Mouse (Mus musculus) hematopoietic stem cell, adult 5-6 weeks (primary cell): ENCODE data around the gene Gzmc. TPM values are rescaled to one million over a fixed set of nuclear protein-coding genes. Genes with fewer than 3 reads are reported as not detected.
A peak's percentile ranks its signal among the peaks of the same experiment; 100 is the strongest.
"Not testable (repeated sequence)": the region's sequence is repeated elsewhere in the genome, so short reads cannot be mapped to it uniquely, and the experiment has no call there.

Source experiments
- ATAC-seq, 2 experiments: fragments of 125-278 bp in 1 of 2; replicated peaks in 1 of 2; 2 replicates each; pipeline ENCODE4 v1.8.0; 2016 to 2017; ENCODE audit warnings: inconsistent platforms in 2 of 2, mild to moderate bottlenecking in 2 of 2, moderate number of reproducible peaks in 2 of 2, low read depth in 1 of 2, moderate TSS enrichment in 1 of 2; ENCODE audit not compliant: low FRiP score in 2 of 2, poor library complexity in 2 of 2, severe bottlenecking in 2 of 2, insufficient read depth in 1 of 2, low TSS enrichment in 1 of 2
- total RNA-seq: library from RNA; stranded (forward); fragments of 172-1452, 232-1000 nt; gene quantifications from 2 replicates; pipeline ENCODE4 v1.2.3, GENCODE M21; 2017

The Gzmc gene
- 0.63 TPM in 1 of 2 replicates, not detected in the other for total RNA-seq

DNA sequence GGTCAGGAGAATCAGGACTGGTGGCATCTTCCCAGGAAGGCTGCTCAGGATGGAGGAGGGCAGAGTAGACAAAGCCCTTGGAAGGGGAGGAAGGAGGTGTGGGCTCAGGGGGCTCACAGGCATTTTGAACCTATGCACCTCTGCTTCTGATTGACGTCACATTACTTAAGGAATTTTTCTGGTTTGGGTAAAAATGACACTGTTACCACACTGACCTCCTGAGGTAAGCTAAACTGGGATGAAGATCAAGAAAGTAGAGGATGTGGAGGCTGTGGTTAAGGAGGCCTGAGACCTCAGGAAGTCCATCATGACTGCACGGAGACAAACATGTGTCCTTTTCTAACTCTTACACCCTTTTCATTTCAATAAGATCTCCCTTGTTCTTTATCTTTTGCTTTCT is at the start of gene Gzmc:
Gene Gzmc, minus strand, starts transcription at position 101 of the 400 bp plus-strand sequence.
- ATAC-seq, result no peak

DNA sequence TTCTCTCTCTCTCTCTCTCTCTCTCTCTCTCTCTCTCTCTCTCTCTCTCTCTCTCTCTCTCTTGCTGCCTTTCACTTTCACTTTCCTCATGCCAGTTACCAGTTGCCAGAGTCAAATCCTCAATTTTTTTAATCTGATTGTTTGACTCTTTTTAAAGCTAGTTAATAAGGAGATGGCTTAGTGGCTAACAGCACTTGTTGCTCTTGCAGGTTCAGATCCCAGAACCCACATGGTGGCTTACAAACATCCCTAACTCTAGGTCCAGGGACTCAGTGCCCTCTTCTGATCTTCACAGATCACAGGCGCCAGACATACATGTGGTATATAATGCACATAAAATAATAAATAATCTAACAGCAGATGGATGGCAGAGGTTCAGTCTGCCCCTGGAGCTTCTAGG is 49.4 kb upstream of the Gzmc start:
- no peak for ATAC-seq

DNA sequence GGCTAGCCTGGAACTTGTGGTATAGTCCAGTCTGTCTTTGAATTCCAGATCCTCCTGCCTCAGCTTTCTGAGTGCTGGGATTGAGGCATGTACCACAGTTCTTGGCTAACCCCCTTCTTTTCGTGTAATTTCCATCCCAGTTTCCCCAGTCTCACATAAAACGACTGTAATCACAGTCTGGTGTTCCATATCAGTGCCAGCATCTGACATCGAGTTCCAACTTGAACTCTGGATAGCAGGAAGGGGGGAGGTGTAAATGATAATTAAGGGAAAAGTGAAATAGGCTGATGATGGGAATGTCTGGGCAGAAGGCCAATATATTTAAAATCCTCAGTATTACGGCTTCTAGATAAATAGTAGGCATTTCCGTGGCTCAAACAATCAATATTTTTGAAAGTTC is 46.6 kb upstream of the Gzmc start:
- ATAC-seq, result no peak

DNA sequence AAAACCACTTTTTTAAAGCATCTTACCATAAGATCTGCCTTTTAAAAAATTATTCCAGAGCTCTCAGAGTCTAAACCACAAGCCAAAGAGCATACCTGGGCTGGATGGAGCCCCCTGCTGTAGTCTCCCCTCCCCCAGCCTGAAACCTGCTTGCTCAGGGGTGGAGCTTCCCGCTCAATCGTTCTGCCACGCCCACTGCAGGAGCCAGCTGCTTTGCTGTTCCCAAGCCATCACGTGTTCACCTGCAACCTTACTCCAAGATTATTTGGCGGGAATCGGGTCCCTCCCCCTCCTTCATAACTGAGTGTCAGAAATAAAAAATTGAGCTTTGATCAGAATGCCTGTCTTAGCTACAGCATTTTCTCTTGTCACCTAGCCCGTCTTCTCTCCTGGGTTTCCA is 44.2 kb upstream of the Gzmc start:
- ATAC-seq, result not testable (repeated sequence)

DNA sequence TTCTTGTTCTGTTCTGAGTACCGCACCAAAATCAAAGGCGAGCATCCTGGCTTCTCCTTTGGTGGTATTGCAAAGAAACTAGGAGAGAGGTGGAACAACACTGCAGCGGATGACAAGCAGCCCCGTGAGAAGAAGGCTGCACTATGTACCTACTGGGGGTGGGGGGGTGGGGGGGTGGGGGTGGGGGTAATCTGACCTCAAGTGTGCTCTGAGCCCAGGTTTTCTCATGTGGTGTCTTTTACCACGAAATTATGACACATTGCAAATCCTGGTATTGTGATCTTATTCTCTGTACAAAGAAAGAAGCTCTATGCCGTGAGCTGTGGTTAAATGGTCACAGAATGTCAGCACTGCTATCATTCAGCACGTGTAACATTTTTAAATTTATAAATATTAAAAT is 41.6 kb upstream of the Gzmc start:
- not testable (repeated sequence) for ATAC-seq

DNA sequence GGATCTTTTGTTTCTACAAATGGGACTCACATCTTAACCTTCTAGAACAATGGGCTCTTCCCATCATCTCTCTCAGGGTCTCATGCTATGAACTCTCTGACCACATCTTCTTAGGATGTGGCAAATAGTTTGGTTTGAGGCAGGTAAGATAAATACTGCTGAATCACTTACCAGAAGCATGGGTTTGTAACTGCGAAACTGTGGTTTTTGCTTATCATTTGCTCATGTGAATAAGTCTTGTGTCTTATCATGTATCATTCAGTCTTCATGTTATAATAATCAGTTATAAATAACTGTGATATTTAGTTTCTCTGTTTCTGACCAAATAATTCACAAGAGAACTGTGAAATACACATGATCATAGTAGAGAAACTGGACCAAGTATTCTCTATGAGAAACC is 31.7 kb upstream of the Gzmc start:
- ATAC-seq, result no peak

DNA sequence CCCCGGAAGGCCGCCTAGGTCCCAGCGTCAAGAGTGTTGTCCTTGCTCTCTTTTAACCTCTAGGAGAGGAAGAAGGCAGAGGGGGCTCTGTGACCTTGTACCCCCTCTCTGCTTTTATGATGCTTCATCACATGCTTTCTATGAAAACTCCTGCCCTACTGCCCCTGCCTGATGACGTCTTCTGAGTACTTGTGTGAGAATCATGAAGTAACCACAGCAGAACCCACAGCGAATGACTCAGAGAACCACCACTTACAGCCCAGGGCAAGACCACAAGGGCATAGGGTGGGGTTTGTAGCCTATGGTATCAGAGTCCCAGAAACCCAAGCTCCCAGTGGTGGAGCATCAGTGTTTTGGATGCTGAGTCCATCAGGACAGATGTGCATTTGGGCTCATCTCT is 27.7 kb upstream of the Gzmc start, which contains the start of gene Gzmb:
Gene Gzmb, minus strand, starts transcription at position 108 of the 400 bp plus-strand sequence.
- peak; percentile 66 to 76; a peak in 3 of 4 replicates for ATAC-seq

GRCm38 (mm10) chr14:56240409-56240808 is 6.0 kb upstream of the Gzmc start:
- no peak for ATAC-seq

DNA sequence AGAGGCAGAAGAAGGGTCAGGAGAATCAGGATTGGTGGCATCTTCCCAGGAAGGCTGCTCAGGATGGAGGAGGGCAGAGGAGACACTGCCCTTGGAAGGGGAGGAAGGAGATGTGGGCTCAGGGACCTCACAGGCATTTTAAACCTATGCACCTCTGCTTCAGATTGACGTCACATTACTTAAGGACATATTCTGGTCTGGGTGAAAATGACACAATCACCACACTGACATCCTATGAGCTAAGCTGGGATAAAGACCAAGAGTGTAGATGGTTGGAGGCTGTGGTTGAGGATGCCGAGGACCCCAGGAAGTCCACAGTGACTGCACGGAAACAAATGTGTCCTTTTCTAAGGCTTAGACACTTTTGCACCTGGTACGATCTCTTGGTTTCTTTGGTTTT is 23.1 kb downstream of the Gzmc start, which contains the start of gene Gzmf:
Gene Gzmf, minus strand, starts transcription at position 101 of the 400 bp plus-strand sequence.
- ATAC-seq, result no peak

- ATAC-seq, result no peak
Observed at GRCm38 (mm10) chr14:56205613-56206012, 28.8 kb downstream of the Gzmc start.

- ATAC-seq, result peak; percentile 58 to 73; a peak in 2 of 4 replicates
Observed at GRCm38 (mm10) chr14:56205021-56205420, 29.4 kb downstream of the Gzmc start.

- peak; percentile 42 to 66 for ATAC-seq
Observed at GRCm38 (mm10) chr14:56203975-56204374, 30.5 kb downstream of the Gzmc start.

GRCm38 (mm10) chr14:56186946-56187345 is 47.5 kb downstream of the Gzmc start:
- ATAC-seq, result peak in 1 of 2 experiments; percentile 5; a peak in 1 of 4 replicates

- no peak for ATAC-seq
Observed at GRCm38 (mm10) chr14:56186521-56186920, 47.9 kb downstream of the Gzmc start.

Other genes with a start within 250 kb of the Gzmc start
- not detected in 2 replicates for gene Mcpt1, start 216.7 kb downstream of the Gzmc start, total RNA-seq
- not detected in 2 replicates for gene Mcpt9, start 204.2 kb downstream of the Gzmc start, total RNA-seq
- gene Mcpt2, start 192.6 kb downstream of the Gzmc start, total RNA-seq, result not detected in 2 replicates
- not detected in 2 replicates for gene Mcpt4, start 172.3 kb downstream of the Gzmc start, total RNA-seq
- gene Mcpt8, start 149.4 kb downstream of the Gzmc start, total RNA-seq, result 12.9 and 61.9 TPM in 2 replicates
- gene Ctsg, start 132.1 kb downstream of the Gzmc start, total RNA-seq, result 140 and 219 TPM in 2 replicates
- gene Gzme, start 114.0 kb downstream of the Gzmc start, total RNA-seq, result not detected in 2 replicates
- gene Gzmd, start 102.0 kb downstream of the Gzmc start, total RNA-seq, result not detected in 2 replicates
- not detected in 2 replicates for gene Gzmg, start 75.1 kb downstream of the Gzmc start, total RNA-seq
- not detected in 2 replicates for gene Gzmn, start 60.1 kb downstream of the Gzmc start, total RNA-seq
- not detected in 2 replicates for gene Gzmf, start 23.2 kb downstream of the Gzmc start, total RNA-seq
- gene Gzmb, start 27.6 kb upstream of the Gzmc start, total RNA-seq, result 0.99 and 1.3 TPM in 2 replicates
- gene Atp12a, start 130.4 kb upstream of the Gzmc start, total RNA-seq, result not detected in 2 replicates
- 3.7 and 5.3 TPM in 2 replicates for gene Rnf17, start 167.9 kb upstream of the Gzmc start, total RNA-seq